Mouse (Mus musculus) cerebellum, adult 11-12 months (tissue): ENCODE data around the gene Zfp120.
"Not testable (repeated sequence)": the region's sequence is repeated elsewhere in the genome, so short reads cannot be mapped to it uniquely, and the experiment has no call there.

ENCODE experiments used
- DNase-seq: peaks from one replicate; pipeline ENCODE4 v3.0.0; 2022

The Zfp120 gene

GRCm38 (mm10) chr2:150136435-150136897, at the start of gene Zfp120:
Gene Zfp120 (minus strand): TSS chr2:150136708.
- DNase-seq: peak; percentile 91

DNA sequence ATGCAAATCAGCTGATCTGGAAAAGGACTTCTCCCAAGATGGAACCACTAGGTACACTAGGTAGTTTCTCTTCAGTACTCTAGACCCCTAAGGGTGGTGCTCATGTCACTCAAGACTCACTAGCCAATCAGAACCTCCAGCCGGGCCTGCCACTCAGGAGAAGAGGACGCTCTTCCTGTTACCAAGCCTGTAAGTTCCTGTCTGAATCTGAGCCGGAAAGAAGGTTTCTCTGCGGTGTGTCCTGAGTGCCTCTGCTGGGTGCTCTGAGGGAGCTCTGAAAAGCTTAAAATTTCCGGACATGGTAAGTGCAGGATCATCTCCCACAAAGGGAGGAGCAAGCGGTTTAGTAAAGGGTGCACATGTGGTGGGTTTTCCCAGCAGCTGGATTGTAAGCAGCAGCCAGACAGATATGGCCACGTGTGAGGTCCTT, 45.1 kb upstream of the Zfp120 start, which contains the start of gene Gm14139:
Gm14139 (plus strand) TSS at position 186 of the 430 bp plus-strand sequence.
- not testable (repeated sequence) for DNase-seq

DNA sequence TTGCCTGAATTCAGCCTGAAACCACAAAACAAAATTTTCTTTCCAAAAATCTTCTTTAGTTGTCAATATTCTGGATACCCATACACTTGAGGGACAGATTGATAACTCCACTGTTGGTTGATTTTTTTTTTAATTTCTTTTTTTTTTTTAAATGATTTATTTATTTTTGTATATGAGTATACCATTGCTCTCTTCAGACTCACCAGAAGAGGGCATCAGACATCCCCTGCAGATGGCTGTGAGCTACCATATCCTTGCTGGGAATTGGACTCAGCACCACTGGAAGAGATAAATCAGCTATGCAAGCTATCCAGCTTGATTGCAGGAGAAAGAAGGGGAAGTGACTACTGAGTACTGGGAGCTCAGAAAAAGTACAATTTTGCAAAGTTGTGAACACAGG, 44.5 kb upstream of the Zfp120 start:
- DNase-seq: not testable (repeated sequence)

GRCm38 (mm10) chr2:150179579-150179978, 43.1 kb upstream of the Zfp120 start, which contains the start of gene Gm10770:
Gene Gm10770 (minus strand): TSS chr2:150179679.
- not testable (repeated sequence) for DNase-seq

DNA sequence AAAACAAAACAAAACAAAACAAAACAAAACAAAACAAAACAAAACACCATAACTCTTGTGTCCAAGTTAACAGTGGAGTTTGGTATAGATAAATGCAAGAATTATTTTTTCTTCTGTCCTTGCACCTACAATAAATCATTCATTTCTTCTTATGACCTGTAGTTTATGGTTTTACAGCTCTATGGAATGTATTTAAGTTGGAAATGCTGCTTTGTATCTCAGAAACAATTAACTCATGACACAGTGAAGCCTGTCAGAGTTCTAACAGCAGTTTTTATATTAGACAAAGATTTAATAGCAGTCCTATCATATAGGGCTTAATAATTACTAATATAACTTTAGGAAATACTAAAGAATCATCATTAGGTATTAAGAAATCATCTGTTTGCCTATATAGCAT, 37.3 kb upstream of the Zfp120 start:
- no peak for DNase-seq

- DNase-seq: no peak
These were observed 30.2 kb upstream of the Zfp120 start for GRCm38 (mm10) chr2:150166703-150167102.

GRCm38 (mm10) chr2:150132773-150133172, 3.7 kb downstream of the Zfp120 start:
- DNase-seq: no peak

- not testable (repeated sequence) for DNase-seq
These were observed 4.5 kb downstream of the Zfp120 start for GRCm38 (mm10) chr2:150132002-150132401.

DNA sequence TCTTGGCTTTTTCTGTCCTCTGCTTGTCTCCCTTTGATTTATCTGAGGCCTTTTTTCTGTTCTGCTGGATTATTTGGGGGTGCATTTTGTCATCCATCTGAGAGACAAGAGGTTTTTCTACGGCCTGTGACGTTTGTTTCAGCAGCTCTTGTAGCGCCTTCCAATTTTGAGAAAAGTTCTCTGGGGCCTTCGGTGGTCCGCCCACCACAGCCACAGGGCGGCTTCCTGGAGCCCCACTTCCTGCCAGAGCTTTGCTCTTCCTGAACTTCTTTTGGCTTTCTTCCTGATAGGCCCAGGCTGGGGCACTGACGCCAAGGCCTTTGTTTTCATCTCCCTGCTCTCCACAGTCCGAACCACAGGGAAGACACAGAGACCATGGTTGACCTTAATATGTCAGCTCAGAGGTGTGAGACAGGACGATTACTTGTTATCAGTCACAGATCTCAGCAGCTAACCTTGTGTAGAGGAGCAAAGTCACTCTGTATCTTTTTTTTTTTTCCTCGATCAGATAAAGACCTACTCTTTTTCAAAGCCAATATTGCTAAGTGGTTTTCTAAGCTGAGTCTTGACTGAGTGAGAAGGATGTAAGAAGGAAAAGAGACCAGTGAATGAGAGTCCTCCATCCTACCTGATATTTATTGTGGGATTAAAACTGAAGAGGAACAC, 25.1 kb downstream of the Zfp120 start:
- no peak for DNase-seq

- DNase-seq: not testable (repeated sequence)
These were observed 36.9 kb downstream of the Zfp120 start for GRCm38 (mm10) chr2:150099618-150100017.
